Mouse (Mus musculus) kidney, adult 9 months (tissue): ENCODE data around the gene Gpatch1.

Source experiments
- DNase-seq: peaks from one replicate; pipeline ENCODE4 v3.0.0; 2022

Gene Gpatch1

DNA sequence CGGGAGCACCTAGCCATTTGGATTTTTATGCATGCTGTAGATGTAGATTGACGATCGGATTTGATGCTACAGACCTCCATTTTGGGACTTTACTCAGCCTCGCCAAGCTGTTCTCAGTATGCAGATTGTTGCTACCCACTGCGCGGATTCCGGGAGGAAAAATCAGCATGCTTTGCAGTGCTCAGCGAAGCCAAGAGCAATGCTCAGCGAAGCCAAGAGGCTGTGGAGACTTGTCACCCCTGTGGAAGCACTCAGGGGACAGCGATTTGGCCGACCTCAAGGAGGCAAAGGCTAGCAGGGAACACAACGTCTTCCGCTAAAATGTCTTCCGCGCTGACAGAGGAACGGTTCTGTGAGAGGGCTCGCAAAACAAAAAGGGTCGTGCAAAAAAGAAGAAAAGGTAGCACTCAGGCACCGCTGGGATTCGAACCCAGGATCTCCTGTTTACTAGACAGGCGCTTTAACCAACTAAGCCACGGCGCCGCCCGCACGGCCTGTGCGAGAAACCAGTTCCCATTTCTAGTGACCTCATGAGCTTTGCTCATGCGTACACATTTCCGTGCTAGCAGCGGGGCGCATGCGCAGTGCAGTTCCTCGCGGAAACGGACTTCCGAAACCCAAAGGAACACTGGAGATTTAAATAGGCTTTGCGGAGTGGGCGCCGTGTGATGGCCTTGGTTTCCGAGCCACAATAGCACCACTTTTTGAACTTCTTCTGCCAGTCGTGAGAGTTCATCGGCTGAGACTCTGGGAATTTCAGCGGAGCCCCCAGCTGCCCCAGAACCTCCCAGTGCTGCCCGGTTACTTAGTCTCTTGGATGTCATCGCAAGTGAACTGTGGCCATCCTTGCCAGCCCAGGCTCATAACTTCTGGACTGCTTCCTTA is 83.6 kb downstream of the Gpatch1 start:
- DNase-seq = peak; percentile 99

DNA sequence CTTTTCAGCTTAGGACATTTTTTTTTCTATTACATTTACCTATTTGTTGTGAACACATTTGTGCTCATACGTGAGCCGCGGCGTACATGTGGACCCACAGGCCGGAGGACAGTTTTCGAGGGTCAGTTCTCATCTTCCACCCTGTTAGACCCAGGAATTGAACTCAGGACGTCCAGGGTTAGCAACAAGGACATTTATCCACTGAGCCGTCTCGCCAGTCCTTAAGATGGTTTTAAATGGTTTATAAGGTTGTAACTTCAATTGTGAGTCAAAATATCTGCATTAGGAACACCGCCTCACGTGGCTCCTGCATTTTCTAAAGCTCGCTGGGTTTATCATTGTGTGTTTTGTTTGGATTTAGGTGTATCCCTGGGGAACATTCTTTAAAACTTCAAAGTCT is 84.4 kb downstream of the Gpatch1 start:
- DNase-seq = no peak

DNA sequence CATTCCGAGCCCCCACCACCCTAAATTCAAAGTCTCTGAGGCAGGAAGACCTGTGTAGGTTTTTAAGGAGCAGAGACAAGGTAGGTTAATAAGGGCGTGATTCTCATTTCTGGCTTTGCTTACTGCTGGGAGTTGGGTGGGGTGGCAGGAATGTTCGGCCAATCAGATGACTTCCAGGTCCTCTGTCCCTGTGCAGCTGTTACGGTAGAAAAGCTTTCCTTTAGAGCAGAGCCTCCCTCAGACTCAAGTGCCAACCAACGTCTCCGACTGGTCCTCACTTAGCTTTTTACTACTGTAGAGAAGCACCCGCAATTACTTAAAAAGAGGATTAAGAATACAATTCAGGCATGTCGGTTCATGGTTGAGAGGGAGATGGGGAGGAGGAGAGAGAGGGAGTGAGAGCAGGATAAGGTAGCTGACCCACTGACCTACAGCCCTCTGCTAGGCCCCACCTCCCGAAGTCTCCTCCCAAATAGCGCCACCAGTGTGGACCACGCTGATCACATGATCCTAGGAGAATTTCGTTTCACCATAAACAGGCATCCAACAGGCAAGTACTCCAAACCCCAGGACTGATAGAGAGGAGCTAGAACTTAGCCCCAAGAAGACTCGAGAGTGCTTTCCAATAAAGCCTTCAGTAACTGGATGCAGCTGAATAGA is 85.3 kb downstream of the Gpatch1 start:
- DNase-seq = no peak

DNA sequence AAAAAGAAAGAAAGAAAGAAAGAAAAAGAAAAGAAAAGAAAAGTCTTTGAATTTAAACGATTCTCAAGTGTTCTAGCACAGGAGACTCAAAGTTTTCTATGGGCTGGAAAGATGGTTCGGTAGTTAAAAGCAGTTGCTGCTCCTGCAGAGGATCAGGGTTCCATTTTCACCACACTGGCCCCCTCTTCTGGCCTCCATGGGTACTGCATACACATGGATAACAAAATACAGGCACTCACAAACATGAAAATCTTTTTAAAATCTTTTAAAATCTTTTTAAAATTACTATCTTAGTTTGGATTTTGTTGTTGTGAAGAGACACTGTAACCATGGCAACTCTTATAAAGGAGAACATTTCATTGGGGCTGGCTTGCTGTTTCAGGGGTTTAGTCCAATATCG is 87.9 kb downstream of the Gpatch1 start:
- no peak for DNase-seq
